Mouse (Mus musculus): Measurements from ENCODE around the gene Pbx3.

GRCm38 (mm10) chr2:34371441-34372304, 1.3 kb downstream of the Pbx3 start:
- TF ChIP-seq POLR2A (IDR thresholded peaks at IDR 0.05; ENCODE audit: extremely low read depth, insufficient read depth, low read length) = no peak
- TF ChIP-seq CTCF (IDR thresholded peaks at IDR 0.05; ENCODE audit: extremely low read depth, insufficient read depth, low read length) = no peak
